Mouse (Mus musculus) G1E (cell line): ENCODE data around the gene Strn4.

Source experiments
- CTCF ChIP-seq: IDR thresholded peaks from 2 replicates; pipeline ENCODE4 v1.5.1; 2012; ENCODE audit warnings: low read depth, low read length, inconsistent platforms, mixed read lengths
- TAL1 ChIP-seq: conservative IDR thresholded peaks from 2 replicates; pipeline ENCODE4 v1.6.1; 2012; ENCODE audit warnings: low read depth, low read length, inconsistent platforms, mixed read lengths

GRCm38 (mm10) chr7:16871600-16871999, 55.9 kb downstream of the Strn4 start:
- TF ChIP-seq CTCF (no peak), TAL1 (no peak)
